Mouse (Mus musculus) heart, postnatal 14 days (tissue): ENCODE data around the gene Bpifa5. TPM values are rescaled to one million over a fixed set of nuclear protein-coding genes. Genes with fewer than 3 reads are reported as not detected.
"Not testable (repeated sequence)": the region's sequence is repeated elsewhere in the genome, so short reads cannot be mapped to it uniquely, and the experiment has no call there.

Source experiments
- DNase-seq, 2 experiments: peaks; one replicate each; pipeline ENCODE4 v3.0.0; 2021 to 2022
- intact Hi-C: fragments of 180-260 bp; cut with DNase I; formaldehyde crosslinking; loops from one replicate; pipeline ENCODE4 v1.15.1; 2025
- long read RNA-seq, 2 experiments: library from polyadenylated mRNA; stranded (forward); transcript quantifications; one replicate each; pipeline ENCODE4 v2.0.0; 2021
- total RNA-seq, 2 experiments: library from RNA; stranded (reverse); gene quantifications; 2 replicates each; pipeline ENCODE4 v1.2.3; 2021

Gene Bpifa5
- total RNA-seq: not detected
- long read RNA-seq, experiment 1: 0 reads
- long read RNA-seq, experiment 2: 0 reads

- no peak for DNase-seq
- intact Hi-C loops: no loop called here
Observed at GRCm38 (mm10) chr2:154162307-154162706, at the start of gene Bpifa5. Bpifa5 (plus strand) TSS chr2:154162607.

- no peak for DNase-seq
- intact Hi-C loops: no loop called here
Observed at GRCm38 (mm10) chr2:154117381-154117780, 45.0 kb upstream of the Bpifa5 start.

- intact Hi-C loops: no loop called here
- DNase-seq: no peak
Observed at GRCm38 (mm10) chr2:154130120-154130519, 32.3 kb upstream of the Bpifa5 start, which contains the start of gene Bpifa3. Bpifa3 (plus strand) TSS chr2:154130336.

GRCm38 (mm10) chr2:154142580-154142979 lies 19.8 kb upstream of the Bpifa5 start, which contains the start of gene Bpifa1:
Bpifa1 (plus strand) TSS chr2:154142880.
- DNase-seq: no peak
- intact Hi-C loops: no loop called here

- intact Hi-C loops: loop anchor here (1.0 kb wide), 1 partner anchor 22 kb away; no protein-coding TSS in a partner anchor
- no peak for DNase-seq
Observed at GRCm38 (mm10) chr2:154143735-154144134, 18.7 kb upstream of the Bpifa5 start.

- intact Hi-C loops: no loop called here
- DNase-seq: no peak
Observed at GRCm38 (mm10) chr2:154147496-154147895, 14.9 kb upstream of the Bpifa5 start.

- intact Hi-C loops: loop anchor here (5.0 to 10.0 kb wide), 2 partner anchors 111 to 154 kb away; partner anchors contain the start of gene Bpifa2
- peak; percentile 35 to 45 for DNase-seq
Observed at GRCm38 (mm10) chr2:154158433-154158832, 4.0 kb upstream of the Bpifa5 start.

GRCm38 (mm10) chr2:154163306-154163705 lies 899 bp downstream of the Bpifa5 start:
- intact Hi-C loops: no loop called here
- DNase-seq: no peak

GRCm38 (mm10) chr2:154169172-154169571 lies 6.8 kb downstream of the Bpifa5 start:
- intact Hi-C loops: no loop called here
- no peak for DNase-seq

- DNase-seq: no peak
- intact Hi-C loops: loop anchor here (5.0 kb wide), 2 partner anchors 36 to 121 kb away; no protein-coding TSS in a partner anchor
Observed at GRCm38 (mm10) chr2:154171621-154172020, 9.2 kb downstream of the Bpifa5 start.

GRCm38 (mm10) chr2:154173313-154173712 lies 10.9 kb downstream of the Bpifa5 start:
- intact Hi-C loops: loop anchor here (5.0 kb wide), 2 partner anchors 34 to 119 kb away; no protein-coding TSS in a partner anchor
- peak in 1 of 2 experiments; percentile 47 for DNase-seq

- DNase-seq, intact Hi-C loops: not testable (repeated sequence)
Observed at GRCm38 (mm10) chr2:154181900-154182299, 19.5 kb downstream of the Bpifa5 start.

- DNase-seq, intact Hi-C loops: not testable (repeated sequence)
Observed at GRCm38 (mm10) chr2:154183061-154183460, 20.7 kb downstream of the Bpifa5 start.

GRCm38 (mm10) chr2:154185319-154185718 lies 22.9 kb downstream of the Bpifa5 start:
- DNase-seq: no peak
- intact Hi-C loops: no loop called here

GRCm38 (mm10) chr2:154185748-154186147 lies 23.3 kb downstream of the Bpifa5 start:
- intact Hi-C loops: no loop called here
- DNase-seq: no peak

- DNase-seq: no peak
- intact Hi-C loops: no loop called here
Observed at GRCm38 (mm10) chr2:154187468-154187867, 25.1 kb downstream of the Bpifa5 start.

- intact Hi-C loops: no loop called here
- DNase-seq: no peak
Observed at GRCm38 (mm10) chr2:154189877-154190434, 27.5 kb downstream of the Bpifa5 start.

- DNase-seq: no peak
- intact Hi-C loops: no loop called here
Observed at GRCm38 (mm10) chr2:154190546-154191258, 28.3 kb downstream of the Bpifa5 start, which contains the start of gene Bpifb1. Bpifb1 (plus strand) TSS chr2:154190818.

GRCm38 (mm10) chr2:154192141-154192540 lies 29.7 kb downstream of the Bpifa5 start:
- DNase-seq: peak in 1 of 2 experiments; percentile 17
- intact Hi-C loops: no loop called here

- no peak for DNase-seq
- intact Hi-C loops: no loop called here
Observed at GRCm38 (mm10) chr2:154193071-154193470, 30.7 kb downstream of the Bpifa5 start.

GRCm38 (mm10) chr2:154193994-154194504 lies 31.6 kb downstream of the Bpifa5 start:
- no peak for DNase-seq
- intact Hi-C loops: no loop called here
